Mouse (Mus musculus) embryonic facial prominence, embryonic 13.5 days (tissue): ENCODE results near the gene Acsl4. TPM values are rescaled to one million over a fixed set of nuclear protein-coding genes. Genes with fewer than 3 reads are reported as not detected.

Source experiments
- ATAC-seq: fragments of 200-750 bp; cut with Nextera tagmentation; 2 replicates; pipeline ENCODE4 v1.8.0; 2017; ENCODE audit warnings: low read depth; ENCODE audit not compliant: insufficient number of reproducible peaks, insufficient read depth, low FRiP score, low TSS enrichment
- H3K27ac ChIP-seq: fragments of 300-500 bp; sonication (generic); 2 replicates; pipeline ENCODE4 v1.5.1; 2015; ENCODE audit warnings: moderate library complexity, mild to moderate bottlenecking, inconsistent platforms
- H3K27me3 ChIP-seq: fragments of 300-500 bp; sonication (generic); 2 replicates; pipeline ENCODE4 v1.6.1; 2015; ENCODE audit warnings: mild to moderate bottlenecking, inconsistent platforms
- H3K36me3 ChIP-seq: fragments of 300-500 bp; sonication (generic); 2 replicates; pipeline ENCODE4 v1.6.1; 2015; ENCODE audit warnings: mild to moderate bottlenecking, inconsistent platforms
- H3K4me1 ChIP-seq: fragments of 300-500 bp; sonication (generic); 2 replicates; pipeline ENCODE4 v1.6.1; 2015; ENCODE audit warnings: inconsistent platforms
- H3K4me2 ChIP-seq: fragments of 300-500 bp; sonication (generic); 2 replicates; pipeline ENCODE4 v1.6.1; 2015; ENCODE audit warnings: moderate library complexity, mild to moderate bottlenecking, inconsistent platforms
- H3K4me3 ChIP-seq: fragments of 300-500 bp; sonication (generic); 2 replicates; pipeline ENCODE4 v1.5.1; 2015; ENCODE audit warnings: mild to moderate bottlenecking, inconsistent platforms
- H3K9ac ChIP-seq: fragments of 300-500 bp; sonication (generic); 2 replicates; pipeline ENCODE4 v1.6.1; 2015; ENCODE audit warnings: mild to moderate bottlenecking, inconsistent platforms
- H3K9me3 ChIP-seq: fragments of 300-500 bp; sonication (generic); 2 replicates; pipeline ENCODE4 v1.6.1; 2016; ENCODE audit warnings: inconsistent platforms
- WGBS: fragments of 180-500 bp; shearing (Covaris S2); methylation state at CpG from one replicate; pipeline ENCODE4 v1.1.7; 2015; ENCODE audit warnings: mixed read lengths; 5-methylcytosine and 5-hydroxymethylcytosine counted together
- polyA plus RNA-seq: library from polyadenylated mRNA; unstranded; fragments of >200 nt; fragmentation: Nextera tagmentation; extraction: Ambion mirVana; gene quantifications from 2 replicates; pipeline ENCODE4 v1.2.1, GENCODE M21; 2015

Gene Acsl4
- polyA plus RNA-seq, 1 experiment from 2014 or later: 7.8 TPM

DNA sequence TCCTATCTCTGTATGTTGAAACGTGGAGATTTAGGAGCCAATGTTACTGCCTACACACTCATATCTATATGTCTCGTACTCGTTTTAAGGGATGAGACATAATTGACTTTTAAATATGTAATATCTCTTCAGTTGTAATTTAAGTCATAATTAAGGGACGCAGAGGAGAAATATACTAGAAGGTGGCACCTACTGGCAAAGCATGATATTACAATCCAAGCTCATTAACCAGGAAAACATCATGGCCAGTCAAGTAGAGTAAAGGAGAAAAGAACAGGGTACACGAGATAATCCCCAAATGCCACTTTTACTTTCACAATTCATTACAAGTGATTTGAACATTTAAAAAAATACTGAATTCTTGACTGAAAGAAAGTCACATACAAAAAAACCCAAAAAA lies 31.9 kb downstream of the Acsl4 start:
- no peaks in the 10 kb centered on the region for H3K4me1 ChIP-seq
- no peak overlapping the region for H3K4me3 ChIP-seq
- H3K9me3 ChIP-seq: no peaks in the 10 kb centered on the region
- 79% methylated on average over 5 of the region's 5 CpGs for WGBS
- peaks cover 16% of the 10 kb centered on the region for H3K27me3 ChIP-seq
- no peak overlapping the region for H3K27ac ChIP-seq
- no peak overlapping the region for H3K4me2 ChIP-seq
- H3K36me3 ChIP-seq: no peaks in the 10 kb centered on the region
- ATAC-seq: no peak
- no peak overlapping the region for H3K9ac ChIP-seq

DNA sequence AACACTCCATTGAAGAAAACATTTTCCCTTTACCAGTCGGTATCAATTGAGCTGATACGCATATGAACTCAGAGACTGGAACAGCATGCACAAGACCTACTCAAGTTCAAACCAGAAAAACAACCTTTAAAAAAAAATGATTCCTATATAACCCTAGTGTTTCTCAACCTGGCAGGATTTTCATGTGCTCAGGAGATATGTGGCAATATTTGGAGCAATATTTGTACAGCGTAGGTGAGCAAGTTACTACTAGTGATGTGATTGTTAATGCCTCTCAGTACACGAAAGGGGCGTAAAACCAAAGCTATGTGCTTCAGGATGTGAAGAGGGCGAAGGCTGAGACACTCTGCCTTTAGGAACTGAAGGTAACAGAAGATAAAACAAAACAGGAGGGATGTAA lies 54.1 kb downstream of the Acsl4 start:
- no peak overlapping the region for H3K4me3 ChIP-seq
- H3K4me1 ChIP-seq: no peaks in the 10 kb centered on the region
- ATAC-seq: no peak
- H3K27me3 ChIP-seq: peaks cover 9% of the 10 kb centered on the region; the same call in 1 of the 2 replicates
- 88% methylated on average over 6 of the region's 6 CpGs for WGBS
- no peak overlapping the region for H3K9ac ChIP-seq
- no peaks in the 10 kb centered on the region for H3K9me3 ChIP-seq
- no peak overlapping the region for H3K4me2 ChIP-seq
- no peak overlapping the region for H3K27ac ChIP-seq
- no peaks in the 10 kb centered on the region for H3K36me3 ChIP-seq

DNA sequence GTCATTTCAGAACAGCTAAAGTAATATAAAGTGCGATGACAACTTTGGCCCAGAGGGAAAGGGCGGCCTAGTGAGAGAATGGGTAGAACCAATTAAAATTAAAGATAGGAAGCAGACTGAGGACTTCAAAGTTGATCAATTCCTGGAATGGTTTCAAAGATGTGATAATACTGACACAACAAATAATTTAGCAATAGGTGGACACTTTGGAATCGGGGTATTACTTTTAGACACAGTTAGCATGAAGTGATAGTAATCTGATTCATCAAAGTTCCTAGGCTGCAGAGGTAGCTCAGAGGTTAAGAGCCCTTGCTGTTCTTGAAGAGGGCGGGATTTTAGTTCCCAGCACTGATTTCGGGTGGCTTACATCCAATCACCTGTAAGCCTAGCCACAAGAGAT lies 54.8 kb downstream of the Acsl4 start:
- WGBS: 82% methylated on average over 5 of the region's 5 CpGs
- Histone ChIP-seq H3K27ac (no peak overlapping the region), H3K4me2 (no peak overlapping the region), H3K36me3 (no peaks in the 10 kb centered on the region), H3K27me3 (peaks cover 5% of the 10 kb centered on the region; the same call in 1 of the 2 replicates), H3K9ac (no peak overlapping the region), H3K4me3 (no peak overlapping the region), H3K9me3 (no peaks in the 10 kb centered on the region), H3K4me1 (no peaks in the 10 kb centered on the region)
- no peak for ATAC-seq

DNA sequence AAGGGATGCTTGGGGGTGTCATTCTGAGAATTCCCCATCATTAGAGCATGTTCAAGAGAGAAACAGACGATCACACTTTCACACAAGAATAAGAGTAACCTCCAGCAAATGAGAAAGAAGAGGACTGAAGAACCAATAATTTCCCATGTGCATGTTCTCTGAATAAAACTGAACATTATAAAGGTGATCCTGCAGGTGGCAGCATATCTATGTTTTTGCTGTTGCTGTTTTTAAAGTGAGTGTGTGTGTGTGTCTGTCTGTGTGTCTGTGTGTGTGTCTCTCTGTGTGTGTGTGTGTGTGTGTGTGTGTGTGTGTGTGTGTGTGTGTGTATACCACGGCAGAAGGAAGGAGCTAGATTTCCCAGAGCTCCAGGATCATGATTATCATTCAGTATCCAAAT lies 64.6 kb downstream of the Acsl4 start:
- ATAC-seq: no peak
- WGBS: 78% methylated on average over 1 of the region's 2 CpGs

DNA sequence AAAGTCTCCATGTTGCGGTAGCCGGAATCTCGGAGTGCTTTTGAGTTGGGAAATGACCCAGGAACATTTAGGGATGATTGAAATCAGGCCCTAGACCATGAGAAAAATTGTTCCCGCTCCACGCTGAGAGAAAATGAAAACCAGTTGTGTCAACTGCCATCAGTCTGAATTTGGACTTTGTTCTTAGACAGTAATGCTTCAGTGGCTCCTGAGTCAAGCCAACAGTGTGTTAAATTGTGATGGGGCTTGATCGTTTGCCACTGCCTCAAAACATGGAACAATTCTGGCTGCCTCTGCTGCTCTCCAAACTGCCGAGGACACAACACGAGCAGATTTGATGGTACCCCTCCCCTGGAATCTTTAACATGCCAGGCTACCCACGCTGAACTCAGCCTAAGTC lies 74.2 kb downstream of the Acsl4 start:
- H3K4me1 ChIP-seq: no peaks in the 10 kb centered on the region
- H3K9ac ChIP-seq: no peak overlapping the region
- no peak for ATAC-seq
- H3K36me3 ChIP-seq: no peaks in the 10 kb centered on the region
- no peaks in the 10 kb centered on the region for H3K9me3 ChIP-seq
- no peak overlapping the region for H3K4me3 ChIP-seq
- H3K27me3 ChIP-seq: peaks cover 32% of the 10 kb centered on the region
- WGBS: 48% methylated on average over 9 of the region's 9 CpGs
- H3K4me2 ChIP-seq: no peak overlapping the region
- no peak overlapping the region for H3K27ac ChIP-seq

More for the DNA sequence above, 64.6 kb downstream of the Acsl4 start:
- no peak overlapping the region for H3K4me2 ChIP-seq
- H3K9me3 ChIP-seq: no peaks in the 10 kb centered on the region
- H3K36me3 ChIP-seq: no peaks in the 10 kb centered on the region
- no peaks in the 10 kb centered on the region for H3K4me1 ChIP-seq
- H3K9ac ChIP-seq: no peak overlapping the region
- H3K27me3 ChIP-seq: peaks cover 6% of the 10 kb centered on the region; the same call in 1 of the 2 replicates
- H3K27ac ChIP-seq: no peak overlapping the region
- no peak overlapping the region for H3K4me3 ChIP-seq

DNA sequence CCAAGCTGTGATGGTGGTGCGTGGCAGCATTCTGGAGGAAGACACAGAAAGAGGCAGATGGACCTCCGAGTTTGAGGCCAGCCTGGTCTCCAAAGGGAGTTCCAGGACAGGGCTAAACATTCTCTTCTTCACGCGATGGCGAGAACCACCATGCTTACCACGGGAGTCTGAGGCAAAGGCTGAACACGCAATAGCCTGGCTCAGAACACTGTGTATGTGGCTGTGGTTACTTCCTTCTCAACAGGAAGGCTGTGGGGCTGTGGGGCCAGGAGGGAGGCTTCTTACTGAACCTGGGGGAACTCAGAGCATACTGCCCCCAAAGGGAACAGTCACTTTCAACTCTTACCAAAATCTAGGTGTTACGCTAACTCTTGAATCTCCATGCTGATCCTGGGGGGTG lies 75.1 kb downstream of the Acsl4 start:
- WGBS: 74% methylated on average over 8 of the region's 8 CpGs
- ATAC-seq: no peak
- H3K9ac ChIP-seq: no peak overlapping the region
- no peak overlapping the region for H3K4me3 ChIP-seq
- H3K27me3 ChIP-seq: peaks cover 32% of the 10 kb centered on the region
- H3K27ac ChIP-seq: no peak overlapping the region
- no peaks in the 10 kb centered on the region for H3K9me3 ChIP-seq
- no peaks in the 10 kb centered on the region for H3K36me3 ChIP-seq
- H3K4me1 ChIP-seq: no peaks in the 10 kb centered on the region
- no peak overlapping the region for H3K4me2 ChIP-seq

DNA sequence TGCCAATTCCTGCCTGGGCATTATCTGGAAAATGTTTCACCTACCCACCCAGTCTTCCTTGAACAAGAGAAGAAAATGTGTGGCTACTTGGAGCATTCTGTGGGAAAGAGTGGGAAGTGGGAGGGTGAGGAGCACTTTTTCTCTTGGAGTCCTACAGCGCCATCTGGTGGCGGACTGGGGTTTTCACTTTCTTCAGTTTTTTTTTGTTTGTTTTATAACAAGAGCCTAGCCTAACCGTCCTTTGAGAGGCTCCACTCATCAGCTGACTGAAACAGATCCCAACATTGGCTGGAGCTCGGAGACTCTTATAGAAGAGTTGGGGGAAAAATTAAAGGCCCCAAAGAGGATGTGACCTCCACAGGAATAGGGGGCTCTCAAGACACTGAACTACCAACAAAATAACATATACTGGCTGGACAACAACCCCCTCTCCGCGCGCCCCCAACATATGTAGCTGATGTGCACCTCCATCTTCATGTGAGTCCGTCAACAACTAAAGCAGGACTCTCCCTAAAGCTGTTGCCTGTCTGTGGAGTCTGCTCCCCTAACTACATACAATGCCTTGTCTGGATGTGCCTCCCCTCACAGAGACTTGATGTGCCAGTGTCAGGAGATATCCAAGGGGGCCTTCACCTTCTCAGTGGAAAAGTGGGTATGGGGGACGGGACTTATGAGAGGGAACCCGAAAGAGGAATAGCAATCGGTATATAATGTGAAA lies 75.9 kb downstream of the Acsl4 start:
- no peak overlapping the region for H3K4me2 ChIP-seq
- H3K9ac ChIP-seq: no peak overlapping the region
- H3K4me3 ChIP-seq: no peak overlapping the region
- ATAC-seq: no peak
- peaks cover 32% of the 10 kb centered on the region for H3K27me3 ChIP-seq
- H3K36me3 ChIP-seq: no peaks in the 10 kb centered on the region
- H3K4me1 ChIP-seq: no peaks in the 10 kb centered on the region
- 51% methylated on average over 11 of the region's 11 CpGs for WGBS
- no peak overlapping the region for H3K27ac ChIP-seq
- no peaks in the 10 kb centered on the region for H3K9me3 ChIP-seq

DNA sequence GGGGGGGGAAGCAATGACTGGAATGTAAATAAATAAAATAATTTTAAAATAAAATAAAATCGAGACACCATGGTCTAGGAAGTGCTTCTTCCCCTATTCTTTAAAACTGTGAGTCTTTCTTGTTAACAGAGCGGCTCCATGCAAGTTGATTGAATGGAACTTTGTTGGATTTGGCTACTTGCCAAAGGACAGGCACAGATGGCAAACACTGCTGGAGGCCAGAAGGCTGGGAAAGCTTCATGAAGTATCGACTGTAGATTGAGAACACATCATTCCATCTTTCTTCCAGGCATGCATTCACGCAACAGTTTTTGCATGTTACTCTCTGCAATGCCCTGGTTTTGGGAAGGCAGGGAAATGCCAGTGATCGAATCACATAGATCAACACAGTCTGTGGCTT lies 79.9 kb downstream of the Acsl4 start:
- WGBS: 39% methylated on average over 5 of the region's 5 CpGs
- Histone ChIP-seq H3K4me3 (no peak overlapping the region), H3K4me2 (no peak overlapping the region), H3K4me1 (no peaks in the 10 kb centered on the region), H3K27me3 (peaks cover 53% of the 10 kb centered on the region), H3K9ac (no peak overlapping the region), H3K36me3 (no peaks in the 10 kb centered on the region), H3K27ac (no peak overlapping the region), H3K9me3 (no peaks in the 10 kb centered on the region)
- ATAC-seq: no peak

DNA sequence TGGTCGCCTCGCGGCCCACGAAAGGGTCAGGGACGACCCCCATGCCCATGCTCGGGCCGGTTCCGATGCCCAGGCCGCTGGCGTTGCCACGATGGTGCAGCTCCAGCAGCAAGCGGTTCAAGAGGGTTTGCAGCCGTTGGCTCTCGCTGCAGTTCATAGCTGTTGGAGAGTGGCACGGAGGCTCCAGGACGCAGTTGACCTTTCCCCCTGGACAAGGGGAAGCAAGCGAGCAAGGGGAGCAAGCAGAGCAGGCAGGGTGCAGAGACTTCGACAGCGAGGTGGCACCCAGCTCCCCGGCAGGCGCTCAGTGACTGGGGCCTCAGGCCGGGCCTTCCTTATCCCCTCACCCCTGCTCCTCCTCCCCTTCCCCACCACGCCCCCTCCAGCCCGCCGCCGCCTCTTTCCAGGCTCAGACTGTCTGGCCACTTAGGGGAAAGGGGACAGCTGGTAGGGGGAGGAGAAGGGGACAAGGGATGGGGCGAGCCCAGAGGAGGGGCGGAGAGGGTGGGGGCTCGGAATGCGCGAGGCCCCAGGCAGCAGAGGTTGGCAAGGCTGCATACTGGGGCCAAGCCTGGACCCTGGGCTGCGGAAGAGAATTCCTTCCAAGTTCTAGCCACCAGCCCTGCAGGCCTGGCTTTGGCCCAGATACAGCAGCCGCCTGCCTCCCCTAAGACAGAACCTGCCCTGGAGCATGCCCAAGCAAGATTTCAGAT lies 84.3 kb downstream of the Acsl4 start, which contains the start of gene Kcne1l:
Gene Kcne1l (minus strand): TSS at position 426 of the 713 bp plus-strand sequence.
- Histone ChIP-seq H3K4me3 (peak within 1 kb of the TSS; percentile 30), H3K4me2 (peak within 1 kb of the TSS; percentile 60), H3K9ac (peak within 1 kb of the TSS; percentile 58), H3K4me1 (no peaks in the 10 kb centered on the region), H3K36me3 (no peaks in the 10 kb centered on the region), H3K27me3 (peaks cover 50% of the 10 kb centered on the region), H3K27ac (no peak within 1 kb of the TSS), H3K9me3 (no peaks in the 10 kb centered on the region)
- ATAC-seq: peak; percentile 78
- 33% methylated on average over 29 of the region's 33 CpGs for WGBS

DNA sequence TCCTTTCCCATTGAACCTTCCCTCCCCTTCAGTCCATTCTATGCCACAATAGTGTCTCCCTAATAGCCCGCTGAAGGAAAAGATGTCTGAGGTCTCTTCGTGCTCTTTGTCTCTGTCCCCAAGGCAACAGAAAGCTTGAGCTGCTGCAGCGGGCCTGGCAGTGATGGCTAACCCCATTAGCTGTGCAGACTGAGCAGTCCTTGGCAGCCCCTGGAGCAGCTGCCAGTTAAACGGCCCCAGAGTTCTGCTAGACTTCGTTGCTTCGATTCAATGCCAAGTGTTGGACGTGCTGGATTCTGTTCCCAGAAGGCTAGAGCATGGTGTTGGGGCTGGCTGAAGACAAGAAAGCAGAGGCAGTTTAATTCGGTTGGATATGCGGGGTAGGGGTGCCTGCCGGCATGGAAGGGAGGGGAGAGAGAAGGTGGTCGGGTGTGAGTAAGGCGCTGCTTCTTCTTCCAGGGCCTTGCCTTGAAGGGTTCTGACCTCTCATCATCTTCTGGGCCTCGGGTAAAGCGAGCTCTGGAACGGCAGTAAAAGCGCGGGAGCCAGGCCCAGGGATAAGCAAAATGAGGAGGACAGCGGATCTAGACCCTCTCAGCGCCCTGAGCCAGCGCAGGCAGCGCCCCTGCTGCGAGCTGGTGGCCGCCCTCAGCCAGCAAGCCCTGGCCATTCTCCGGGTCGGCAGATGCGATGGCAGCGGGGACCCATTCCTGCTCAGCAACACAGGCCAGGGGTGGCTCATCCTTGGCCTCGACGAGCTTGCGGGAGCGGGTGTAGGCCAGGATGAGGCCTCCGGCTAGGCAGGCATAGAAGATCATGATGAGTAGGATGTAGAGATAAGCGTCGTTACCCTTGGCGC lies 85.1 kb downstream of the Acsl4 start:
- H3K9ac ChIP-seq: peak overlapping the region; percentile 58
- H3K4me1 ChIP-seq: no peaks in the 10 kb centered on the region
- 39% methylated on average over 35 of the region's 35 CpGs for WGBS
- peak overlapping the region; percentile 30 for H3K4me3 ChIP-seq
- H3K27me3 ChIP-seq: peaks cover 53% of the 10 kb centered on the region
- no peak overlapping the region for H3K27ac ChIP-seq
- no peaks in the 10 kb centered on the region for H3K9me3 ChIP-seq
- H3K36me3 ChIP-seq: no peaks in the 10 kb centered on the region
- peak overlapping the region; percentile 60 for H3K4me2 ChIP-seq
- no peak for ATAC-seq

DNA sequence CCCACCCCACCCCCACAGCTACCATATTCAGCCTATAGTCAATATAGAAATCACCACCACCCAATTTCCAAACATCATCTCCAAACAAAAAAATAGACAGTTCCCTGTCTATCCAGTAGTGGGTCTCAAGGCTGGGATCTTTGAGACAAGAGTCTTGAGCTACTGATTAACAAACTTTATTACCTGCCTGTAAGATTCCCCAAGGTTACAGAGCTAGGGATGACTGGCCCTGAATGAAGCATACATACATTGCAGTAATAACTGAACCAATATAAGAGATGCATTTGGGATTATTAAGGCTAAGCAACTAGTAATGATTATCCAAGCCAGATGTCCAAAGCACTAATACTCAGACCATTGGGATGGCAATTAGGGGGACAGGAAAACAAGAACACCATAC lies 85.7 kb downstream of the Acsl4 start:
- H3K4me3 ChIP-seq: no peak overlapping the region
- H3K27me3 ChIP-seq: peaks cover 53% of the 10 kb centered on the region
- no peaks in the 10 kb centered on the region for H3K36me3 ChIP-seq
- no peaks in the 10 kb centered on the region for H3K4me1 ChIP-seq
- H3K27ac ChIP-seq: no peak overlapping the region
- H3K4me2 ChIP-seq: peak overlapping the region; percentile 60; the same call in 1 of the 2 replicates
- H3K9me3 ChIP-seq: no peaks in the 10 kb centered on the region
- ATAC-seq: no peak
- H3K9ac ChIP-seq: no peak overlapping the region
